Mouse (Mus musculus) natural killer cell, adult 2 months (primary cell): ENCODE measurements around the gene Fdxr.
A peak's percentile ranks its signal among the peaks of the same experiment; 100 is the strongest.

ENCODE experiments used
- DNase-seq, 2 experiments: peaks; one replicate each; pipeline ENCODE4 v3.0.0; 2022; ENCODE audit warnings: low spot score in 2 of 2

Gene Fdxr

GRCm38 (mm10) chr11:115290314-115290713 lies 13.5 kb upstream of the Fdxr start:
- no peak for DNase-seq

GRCm38 (mm10) chr11:115289885-115290284 lies 13.0 kb upstream of the Fdxr start:
- DNase-seq = no peak

- DNase-seq = no peak
Observed at GRCm38 (mm10) chr11:115288305-115288704, 11.5 kb upstream of the Fdxr start.

GRCm38 (mm10) chr11:115287386-115287785 lies 10.5 kb upstream of the Fdxr start:
- DNase-seq = no peak

GRCm38 (mm10) chr11:115286201-115286993 lies 9.5 kb upstream of the Fdxr start:
- DNase-seq = no peak

- no peak for DNase-seq
Observed at GRCm38 (mm10) chr11:115285282-115285681, 8.4 kb upstream of the Fdxr start.

- no peak for DNase-seq
Observed at GRCm38 (mm10) chr11:115283891-115284620, 7.2 kb upstream of the Fdxr start.

- no peak for DNase-seq
Observed at GRCm38 (mm10) chr11:115283486-115283765, 6.6 kb upstream of the Fdxr start.

GRCm38 (mm10) chr11:115282723-115283485 lies 6.1 kb upstream of the Fdxr start:
- DNase-seq = no peak

GRCm38 (mm10) chr11:115282295-115282694 lies 5.4 kb upstream of the Fdxr start:
- DNase-seq = no peak

- no peak for DNase-seq
Observed at GRCm38 (mm10) chr11:115279726-115280125, 2.9 kb upstream of the Fdxr start.

GRCm38 (mm10) chr11:115278176-115278575 lies 1.3 kb upstream of the Fdxr start:
- DNase-seq = no peak

GRCm38 (mm10) chr11:115277604-115277975 lies 740 bp upstream of the Fdxr start:
- DNase-seq = no peak

GRCm38 (mm10) chr11:115275954-115276353 lies 896 bp downstream of the Fdxr start:
- no peak for DNase-seq

- DNase-seq = no peak
Observed at GRCm38 (mm10) chr11:115275509-115275908, 1.3 kb downstream of the Fdxr start.

GRCm38 (mm10) chr11:115274771-115275170 lies 2.1 kb downstream of the Fdxr start:
- DNase-seq = no peak

GRCm38 (mm10) chr11:115274178-115274577 lies 2.7 kb downstream of the Fdxr start:
- no peak for DNase-seq

- DNase-seq = no peak
Observed at GRCm38 (mm10) chr11:115273735-115274134, 3.1 kb downstream of the Fdxr start.

- DNase-seq = no peak
Observed at GRCm38 (mm10) chr11:115272894-115273498, 3.9 kb downstream of the Fdxr start.

GRCm38 (mm10) chr11:115271481-115271880 lies 5.4 kb downstream of the Fdxr start:
- DNase-seq = no peak

GRCm38 (mm10) chr11:115271052-115271451 lies 5.8 kb downstream of the Fdxr start:
- no peak for DNase-seq

GRCm38 (mm10) chr11:115270148-115270861 lies 6.5 kb downstream of the Fdxr start:
- DNase-seq = peak; percentile 45 to 46
